Comparison of ENCODE assay signal across 7 mouse cellular contexts in genomic region chr11:96977606-96978400, GRCm38 (mm10). TPM values are rescaled to one million over a fixed set of nuclear protein-coding genes. Genes with fewer than 3 reads are reported as not detected.
DNase-seq lines count a peak whose midpoint lies in the region; ATAC-seq lines count a peak whose summit lies in the region.

No protein-coding gene starts in this region.

- H3K4me2 ChIP-seq in intestine, embryonic 14.5 days (ENCODE audit: low read length), result peak overlapping the region; percentile 84

- ATAC-seq in intestine, embryonic 14.5 days (replicated peaks; ENCODE audit: low FRiP score, low TSS enrichment, low read depth), result peak; percentile 95

- no peaks in the 10 kb centered on the region for H3K27me3 ChIP-seq in intestine, embryonic 14.5 days (replicated peaks; ENCODE audit: control insufficient read depth, insufficient read depth, low read length)

- H3K4me3 ChIP-seq in intestine, embryonic 14.5 days (ENCODE audit: low read depth, low read length), result peak overlapping the region; percentile 95

- peak overlapping the region; percentile 92 for H3K9ac ChIP-seq in intestine, embryonic 14.5 days (ENCODE audit: low read length)

- no peaks in the 10 kb centered on the region for H3K9me3 ChIP-seq in intestine, embryonic 14.5 days (ENCODE audit: control insufficient read depth, low read length)

- peak overlapping the region; percentile 95 for H3K27ac ChIP-seq in intestine, embryonic 14.5 days (ENCODE audit: low read depth)

- intact Hi-C loops in left cerebral cortex, postnatal 14 days (cut with DNase I), result loop anchor here (5.0 kb wide), 1 partner anchor 61 kb away; the partner anchor contains the start of gene Cdk5rap3

- peaks cover 15% of the 10 kb centered on the region for H3K4me1 ChIP-seq in intestine, embryonic 14.5 days (replicated peaks; ENCODE audit: control insufficient read depth, insufficient read depth, low read length)

- DNase-seq in adrenal gland, adult 2 months, result peak; percentile 100
- peak; percentile 99 for DNase-seq in embryo, embryonic 11 days
- peak; percentile 99 for DNase-seq in gastrocnemius, postnatal 25 days
- peak; percentile 98 for DNase-seq in intestine, embryonic 14.5 days (ENCODE audit: low spot score)
- DNase-seq in left cerebral cortex, postnatal 14 days (ENCODE audit: low spot score in 2 of 2), result peak; percentile 99 to 100
- peak; percentile 100 for DNase-seq in mesoderm, embryonic 11.5 days (ENCODE audit: low read depth, low spot score)
- peak; percentile 99 to 100 for DNase-seq in right cerebral cortex, postnatal 36 days (ENCODE audit: low spot score in 2 of 2)

- under 1% methylated on average over 45 of the region's 45 CpGs for WGBS in intestine, embryonic 14.5 days

- no peaks in the 10 kb centered on the region for H3K36me3 ChIP-seq in intestine, embryonic 14.5 days (ENCODE audit: control insufficient read depth, insufficient read depth, low read length)

RNA-seq across cellular contexts. Expression of gene Sp2, which starts 5.0 kb away (rescaled TPM):
- total RNA-seq in adrenal gland, adult 2 months (2021), result 10 to 100 TPM; 15.4 to 18.6 TPM
- 15.2 and 19.3 TPM in 2 replicates for polyA plus RNA-seq in adrenal gland, adult 2 months (2012; rRNA removed)
- total RNA-seq in gastrocnemius, postnatal 25 days (2021), result 1 to 10 TPM; 8.9 to 9.0 TPM
- 18.6 and 18.7 TPM in 2 replicates for polyA plus RNA-seq in intestine, embryonic 14.5 days (2014; fragmentation: Nextera tagmentation; extraction: Ambion mirVana)
- total RNA-seq in left cerebral cortex, postnatal 14 days (2021), result 10 to 100 TPM; 10.1 to 11.8 TPM

RNA-seq across cellular contexts. Expression of gene Pnpo, which starts 34.0 kb away (rescaled TPM):
- 10 to 100 TPM; 29.3 to 37.4 TPM for total RNA-seq in adrenal gland, adult 2 months (2021)
- 43.0 and 52.9 TPM in 2 replicates for polyA plus RNA-seq in adrenal gland, adult 2 months (2012; rRNA removed)
- 1 to 10 TPM; 7.0 to 8.3 TPM for total RNA-seq in gastrocnemius, postnatal 25 days (2021)
- polyA plus RNA-seq in intestine, embryonic 14.5 days (2014; fragmentation: Nextera tagmentation; extraction: Ambion mirVana), result 40.9 and 44.1 TPM in 2 replicates
- total RNA-seq in left cerebral cortex, postnatal 14 days (2021), result 10 to 100 TPM; 38.0 to 40.3 TPM

RNA-seq across cellular contexts. Expression of gene Sp6, which starts 35.4 kb away (rescaled TPM):
- under 1 TPM; 0.09 to 0.24 TPM for total RNA-seq in adrenal gland, adult 2 months (2021)
- polyA plus RNA-seq in adrenal gland, adult 2 months (2012; rRNA removed), result 0.10 and 0.31 TPM in 2 replicates
- under 1 TPM in 1 of 2 experiments, not detected in 1; 0.10 TPM for total RNA-seq in gastrocnemius, postnatal 25 days (2021)
- not detected in 2 replicates for polyA plus RNA-seq in intestine, embryonic 14.5 days (2014; fragmentation: Nextera tagmentation; extraction: Ambion mirVana)
- total RNA-seq in left cerebral cortex, postnatal 14 days (2021), result 1 to 10 TPM; 2.6 to 2.7 TPM

RNA-seq across cellular contexts. Expression of gene Prr15l, which starts 49.9 kb away (rescaled TPM):
- under 1 TPM; 0.52 to 0.66 TPM for total RNA-seq in adrenal gland, adult 2 months (2021)
- not detected in 2 replicates for polyA plus RNA-seq in adrenal gland, adult 2 months (2012; rRNA removed)
- total RNA-seq in gastrocnemius, postnatal 25 days (2021), result not detected
- polyA plus RNA-seq in intestine, embryonic 14.5 days (2014; fragmentation: Nextera tagmentation; extraction: Ambion mirVana), result 56.8 and 62.5 TPM in 2 replicates
- total RNA-seq in left cerebral cortex, postnatal 14 days (2021), result not detected

RNA-seq across cellular contexts. Expression of gene Scrn2, which starts 51.9 kb away (rescaled TPM):
- 10 to 100 TPM; 13.3 to 25.0 TPM for total RNA-seq in adrenal gland, adult 2 months (2021)
- 27.6 and 28.6 TPM in 2 replicates for polyA plus RNA-seq in adrenal gland, adult 2 months (2012; rRNA removed)
- 1 to 10 TPM; 9.3 to 9.4 TPM for total RNA-seq in gastrocnemius, postnatal 25 days (2021)
- 18.6 and 19.0 TPM in 2 replicates for polyA plus RNA-seq in intestine, embryonic 14.5 days (2014; fragmentation: Nextera tagmentation; extraction: Ambion mirVana)
- total RNA-seq in left cerebral cortex, postnatal 14 days (2021), result 1 to 10 TPM; 2.7 to 3.0 TPM

Comparison
In these comparisons a context has a peak if more than half of its experiments do, and no peak if none do; other contexts are left out.
1. Peak in every context shown above with its lines: DNase-seq, ATAC-seq, H3K4me3 ChIP-seq and H3K27ac ChIP-seq.